Mouse (Mus musculus): ENCODE measurements around the gene Il12rb1.

DNA sequence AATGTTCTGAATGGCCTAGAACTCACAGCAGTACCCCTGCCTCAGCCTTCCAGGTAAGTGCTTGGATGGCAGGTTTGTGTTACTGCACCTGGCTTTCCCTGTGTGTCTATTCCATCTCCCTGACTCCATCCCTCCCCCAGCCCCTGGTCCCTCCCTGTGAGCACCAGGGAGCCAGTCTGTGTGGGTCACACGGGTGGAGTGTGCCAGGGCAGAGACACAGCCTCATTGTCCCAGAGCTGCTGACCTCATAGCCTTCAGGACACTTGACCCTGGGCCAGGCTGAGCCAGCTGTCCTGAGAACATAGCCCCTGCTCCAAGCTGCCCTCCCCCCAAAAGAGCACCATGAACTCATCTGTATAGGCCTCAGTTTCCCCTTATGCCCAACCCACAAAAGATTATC lies 945 bp upstream of the Il12rb1 start:
- TF ChIP-seq EP300 (optimal IDR thresholded peaks at IDR 0.05) (no peak), CTCF (IDR thresholded peaks at IDR 0.05; ENCODE audit: low read depth) (no peak)
